Mouse (Mus musculus) left cerebral cortex, adult 2 months (tissue): ENCODE measurements around the gene Exog. TPM values are rescaled to one million over a fixed set of nuclear protein-coding genes. Genes with fewer than 3 reads are reported as not detected.
A peak's percentile ranks its signal among the peaks of the same experiment; 100 is the strongest.

Experiments
- DNase-seq, 2 experiments: peaks; one replicate each; pipeline ENCODE4 v3.0.0; 2021 to 2022; ENCODE audit warnings: low spot score in 2 of 2, mixed read lengths in 1 of 2; ENCODE audit errors: extremely low spot score in 1 of 2
- H3K27ac ChIP-seq: fragments of 200-600 bp; 2 replicates; pipeline ENCODE4 v1.8.1; 2022
- H3K4me3 ChIP-seq: fragments of 200-600 bp; 2 replicates; pipeline ENCODE4 v1.8.1; 2022
- CTCF ChIP-seq: fragments of 200-600 bp; IDR thresholded peaks from 2 replicates; pipeline ENCODE4 v1.8.1; 2022; ENCODE audit warnings: antibody characterized with exemption, mild to moderate bottlenecking, moderate library complexity
- intact Hi-C: fragments of 180-260 bp; cut with DNase I; formaldehyde crosslinking; loops from one replicate; pipeline ENCODE4 v1.15.1; 2025
- total RNA-seq, 2 experiments: library from RNA; stranded (reverse); gene quantifications; 2 replicates each; pipeline ENCODE4 v1.2.3; 2021

Gene Exog
- total RNA-seq, 2 experiments from 2014 or later: 22.3 to 22.9 TPM

DNA sequence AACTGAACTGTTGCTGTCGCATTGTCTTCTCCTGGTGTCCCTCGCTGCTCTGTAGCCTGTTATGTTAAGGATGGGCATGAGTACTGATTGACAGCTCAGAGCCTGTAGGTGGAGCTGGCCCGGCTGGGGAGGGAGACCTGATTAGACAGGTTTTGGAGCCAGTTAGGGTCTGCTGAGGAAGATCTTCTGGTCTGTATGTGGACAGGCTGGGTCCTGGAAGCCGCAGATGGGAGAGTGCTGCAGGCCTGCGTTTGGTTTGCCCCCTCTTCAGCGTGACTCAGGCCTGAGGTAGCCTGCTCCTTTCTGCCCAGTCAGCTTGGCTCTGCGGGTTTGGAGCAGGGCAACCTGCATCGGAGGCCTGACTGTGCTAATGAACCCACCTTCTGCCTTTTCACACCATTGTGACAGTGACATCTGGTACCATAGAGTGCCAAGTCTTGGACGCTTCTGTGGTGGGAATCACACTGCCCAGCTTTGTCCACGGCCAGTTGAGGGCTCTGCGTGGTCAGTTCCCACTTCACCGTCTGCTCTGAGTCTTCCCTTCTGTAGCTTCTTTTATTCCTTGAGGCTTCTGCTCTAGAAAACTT, 24.8 kb upstream of the Exog start:
- intact Hi-C loops: no loop called here
- no peak overlapping the region for H3K4me3 ChIP-seq
- no peak for TF ChIP-seq CTCF
- no peak for DNase-seq
- H3K27ac ChIP-seq: no peak overlapping the region

GRCm38 (mm10) chr9:119425217-119425975, 19.3 kb upstream of the Exog start:
- DNase-seq: no peak
- Histone ChIP-seq H3K4me3 (no peak overlapping the region), H3K27ac (no peak overlapping the region)
- intact Hi-C loops: loop anchor here (5.0 kb wide), 1 partner anchor 273 kb away; no protein-coding TSS in a partner anchor
- TF ChIP-seq CTCF: no peak

GRCm38 (mm10) chr9:119425976-119426415, 18.7 kb upstream of the Exog start:
- intact Hi-C loops: loop anchor here (5.0 kb wide), 1 partner anchor 274 kb away; no protein-coding TSS in a partner anchor
- Histone ChIP-seq H3K27ac (no peak overlapping the region), H3K4me3 (no peak overlapping the region)
- DNase-seq: no peak
- no peak for TF ChIP-seq CTCF

DNA sequence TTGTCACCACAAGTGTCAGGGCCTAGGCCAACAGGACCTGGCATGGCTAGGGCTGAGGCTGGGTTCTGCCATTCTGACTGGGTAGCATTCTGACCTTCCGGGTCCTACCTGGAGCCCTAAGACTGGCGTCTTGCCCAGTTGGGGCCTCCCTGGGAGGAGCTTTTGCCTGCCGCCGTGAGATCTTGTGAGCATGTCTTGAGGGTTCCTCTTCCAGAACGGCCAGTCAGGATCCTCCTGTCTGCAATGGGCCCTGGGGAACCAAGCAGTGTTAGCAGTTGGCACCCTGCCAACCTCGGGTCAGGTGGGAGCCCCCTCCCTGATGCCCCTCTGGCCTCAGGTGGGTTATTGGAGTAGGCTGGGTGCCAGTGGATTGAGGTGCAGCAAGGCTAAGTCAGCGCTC, 18.3 kb upstream of the Exog start:
- intact Hi-C loops: loop anchor here (5.0 kb wide), 1 partner anchor 274 kb away; no protein-coding TSS in a partner anchor
- no peak for DNase-seq
- no peak for TF ChIP-seq CTCF

GRCm38 (mm10) chr9:119430311-119430710, 14.4 kb upstream of the Exog start:
- Histone ChIP-seq H3K27ac (no peak overlapping the region), H3K4me3 (no peak overlapping the region)
- intact Hi-C loops: loop anchor here (1.0 to 10.0 kb wide), 3 partner anchors 28 to 156 kb away; partner anchors contain the start of genes Acvr2b and Xylb
- peak; percentile 86 for TF ChIP-seq CTCF
- peak; percentile 80 for DNase-seq

More for the DNA sequence above, 18.3 kb upstream of the Exog start:
- no peak overlapping the region for H3K4me3 ChIP-seq
- no peak overlapping the region for H3K27ac ChIP-seq

GRCm38 (mm10) chr9:119435855-119436254, 8.9 kb upstream of the Exog start:
- no peak for TF ChIP-seq CTCF

DNA sequence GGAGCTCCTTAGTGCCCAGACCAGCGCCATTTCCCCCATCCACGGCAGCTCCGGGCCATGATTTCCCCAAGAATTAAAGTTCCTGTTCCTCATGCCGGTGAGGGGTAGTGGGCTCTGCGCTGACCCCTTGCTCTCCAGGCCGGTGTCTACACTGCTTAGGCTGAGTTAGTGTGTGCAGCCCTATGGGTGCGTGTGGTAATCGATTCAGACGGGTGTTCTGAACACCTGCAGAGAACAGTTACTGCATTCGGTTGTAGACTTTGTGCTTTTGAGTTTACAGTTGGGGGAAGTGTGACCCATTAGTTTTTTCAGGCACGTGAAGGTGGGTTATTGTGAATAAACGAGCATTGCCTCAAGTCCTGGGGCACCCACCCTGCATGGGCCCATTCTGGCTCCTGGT, 6.7 kb upstream of the Exog start:
- intact Hi-C loops: loop anchor here (10.0 kb wide), 1 partner anchor 163 kb away; no protein-coding TSS in a partner anchor
- H3K4me3 ChIP-seq: no peak overlapping the region
- no peak overlapping the region; the same call in 1 of the 2 replicates for H3K27ac ChIP-seq
- DNase-seq: no peak
- no peak for TF ChIP-seq CTCF

More at GRCm38 (mm10) chr9:119435855-119436254, 8.9 kb upstream of the Exog start:
- Histone ChIP-seq H3K4me3 (no peak overlapping the region), H3K27ac (no peak overlapping the region)
- DNase-seq: no peak
- intact Hi-C loops: loop anchor here (10.0 kb wide), 1 partner anchor 161 kb away; no protein-coding TSS in a partner anchor

- no peak for DNase-seq
- intact Hi-C loops: loop anchor here (10.0 kb wide), 1 partner anchor 164 kb away; no protein-coding TSS in a partner anchor
- no peak for TF ChIP-seq CTCF
- H3K27ac ChIP-seq: peak overlapping the region; percentile 48; the same call in 1 of the 2 replicates
- H3K4me3 ChIP-seq: no peak overlapping the region
Observed at GRCm38 (mm10) chr9:119438498-119439000, 6.2 kb upstream of the Exog start.

DNA sequence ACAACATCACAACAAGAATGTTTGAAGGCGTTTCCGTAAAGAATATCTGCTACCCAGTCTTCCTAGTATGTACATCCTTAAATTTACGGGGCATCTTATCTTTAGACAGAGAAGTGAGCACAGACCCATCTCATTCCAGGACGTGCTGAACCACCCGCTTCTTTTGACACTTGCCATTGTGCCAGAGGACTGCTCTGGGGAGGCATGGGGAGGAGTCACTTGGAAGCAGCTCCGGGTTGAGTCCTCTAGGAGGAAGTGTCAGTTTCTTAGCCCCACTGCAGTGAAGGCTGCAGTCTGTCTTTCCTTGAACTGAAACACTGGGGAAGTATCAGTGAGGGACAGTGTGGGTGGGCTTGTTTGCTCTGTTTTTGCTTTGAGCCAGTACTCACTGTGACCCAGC, 994 bp downstream of the Exog start:
- no peak for DNase-seq
- peak overlapping the region; percentile 79 for H3K4me3 ChIP-seq
- intact Hi-C loops: no loop called here
- no peak overlapping the region for H3K27ac ChIP-seq
- TF ChIP-seq CTCF: no peak

GRCm38 (mm10) chr9:119455967-119456366, 11.2 kb downstream of the Exog start:
- TF ChIP-seq CTCF: no peak
- no peak for DNase-seq
- no peak overlapping the region for H3K4me3 ChIP-seq
- intact Hi-C loops: no loop called here
- no peak overlapping the region for H3K27ac ChIP-seq

GRCm38 (mm10) chr9:119457122-119457521, 12.4 kb downstream of the Exog start:
- no peak overlapping the region for H3K4me3 ChIP-seq
- no peak for TF ChIP-seq CTCF
- intact Hi-C loops: no loop called here
- no peak for DNase-seq
- H3K27ac ChIP-seq: no peak overlapping the region

- intact Hi-C loops: loop anchor here (1.0 to 10.0 kb wide), 3 partner anchors 120 to 434 kb away; partner anchors contain the start of gene Wdr48
- peak; percentile 73 to 79 for DNase-seq
- TF ChIP-seq CTCF: peak; percentile 100
- Histone ChIP-seq H3K27ac (no peak overlapping the region), H3K4me3 (no peak overlapping the region)
Observed at GRCm38 (mm10) chr9:119460410-119460809, 15.7 kb downstream of the Exog start.
